Mouse (Mus musculus) layer of hippocampus, postnatal 36 days (tissue): ENCODE results near the gene Cyp2b10. TPM values are rescaled to one million over a fixed set of nuclear protein-coding genes. Genes with fewer than 3 reads are reported as not detected.
"Not testable (repeated sequence)": the region's sequence is repeated elsewhere in the genome, so short reads cannot be mapped to it uniquely, and the experiment has no call there.

Experiments used
- DNase-seq, 2 experiments: peaks; one replicate each; pipeline ENCODE4 v3.0.0; 2022
- total RNA-seq, 2 experiments: library from RNA; stranded (reverse); gene quantifications; 2 replicates each; pipeline ENCODE4 v1.2.3; 2021

The Cyp2b10 gene
- total RNA-seq, 2 experiments from 2014 or later: 0.17 to 0.33 TPM

- no peak for DNase-seq
Measured at GRCm38 (mm10) chr7:25916116-25916515, 18.7 kb downstream of the Cyp2b10 start.

DNA sequence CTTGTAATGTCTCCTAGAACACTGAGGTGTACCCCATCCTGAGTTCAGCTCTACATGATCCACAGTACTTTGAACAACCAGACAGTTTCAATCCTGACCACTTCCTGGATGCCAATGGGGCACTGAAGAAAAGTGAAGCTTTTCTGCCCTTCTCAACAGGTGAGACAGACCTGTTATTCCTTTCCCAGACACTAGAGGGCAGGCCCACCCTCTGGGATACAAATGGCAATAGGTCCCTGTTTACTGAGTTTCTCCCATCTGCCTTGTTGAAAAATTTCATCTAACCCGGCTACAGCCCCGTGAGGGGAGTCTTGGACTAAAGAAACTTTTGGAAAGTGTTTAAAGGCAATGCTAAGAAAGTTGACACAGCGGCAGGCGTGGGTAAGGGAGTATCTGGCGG is 19.9 kb downstream of the Cyp2b10 start:
- not testable (repeated sequence) for DNase-seq

DNA sequence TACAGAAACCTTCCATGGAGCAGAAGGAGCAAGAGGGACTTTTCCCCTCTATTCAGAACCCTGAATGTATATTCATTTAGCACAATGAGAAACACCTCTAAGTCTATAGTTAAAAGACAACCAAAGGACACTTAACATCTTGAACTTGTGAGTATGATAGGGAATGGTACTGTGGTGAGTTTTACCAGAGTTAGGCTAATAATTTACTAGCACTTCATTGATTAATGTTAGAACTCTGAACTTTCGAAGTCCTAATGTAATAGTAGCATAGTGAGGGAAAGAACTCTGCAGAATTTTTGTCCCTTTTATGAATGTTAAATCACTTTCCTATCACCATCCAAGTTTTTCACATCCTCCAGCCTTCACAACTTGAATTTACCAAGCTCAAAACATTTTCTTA is 22.0 kb downstream of the Cyp2b10 start:
- no peak for DNase-seq

DNA sequence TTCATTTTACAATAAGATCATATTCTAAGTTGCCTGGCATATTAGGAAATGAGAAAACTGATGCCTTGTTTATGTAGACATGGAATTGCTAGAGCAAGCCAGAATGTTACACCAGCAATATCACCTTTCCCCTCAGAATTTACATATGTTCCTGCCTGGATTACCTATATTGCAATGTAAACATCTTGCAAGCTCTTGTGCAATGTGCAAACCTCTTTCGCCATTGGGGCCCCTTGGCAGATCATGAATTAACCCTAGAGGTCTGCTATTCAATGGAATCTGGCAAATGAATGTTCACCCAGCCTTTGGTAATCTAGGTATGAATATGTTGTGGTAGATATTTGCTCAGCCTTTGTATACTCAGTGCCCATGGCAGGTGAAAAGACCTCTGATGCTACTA is 47.9 kb downstream of the Cyp2b10 start:
- no peak for DNase-seq

Other genes starting within 250 kb of the Cyp2b10 start
- gene Bckdha, start 238.6 kb upstream of the Cyp2b10 start, total RNA-seq: 10 to 100 TPM; 36.7 to 38.3 TPM
- 10 to 100 TPM; 28.6 to 28.7 TPM for gene Exosc5, start 238.5 kb upstream of the Cyp2b10 start, total RNA-seq
- gene Tmem91, start 222.5 kb upstream of the Cyp2b10 start, total RNA-seq: 10 to 100 TPM; 13.8 to 14.9 TPM
- 10 to 100 TPM; 23.9 to 24.4 TPM for gene B9d2, start 216.8 kb upstream of the Cyp2b10 start, total RNA-seq
- 1 to 10 TPM; 6.0 to 8.0 TPM for gene Tgfb1, start 210.6 kb upstream of the Cyp2b10 start, total RNA-seq
- gene Ccdc97, start 178.5 kb upstream of the Cyp2b10 start, total RNA-seq: 10 to 100 TPM; 57.4 to 64.6 TPM
- 100 to 1,000 TPM; 100 to 108 TPM for gene Hnrnpul1, start 142.9 kb upstream of the Cyp2b10 start, total RNA-seq
- gene Axl, start 108.9 kb upstream of the Cyp2b10 start, total RNA-seq: 10 to 100 TPM; 39.8 to 42.1 TPM
- 1 to 10 TPM; 1.8 to 2.3 TPM for gene Cyp2s1, start 80.7 kb upstream of the Cyp2b10 start, total RNA-seq
- gene Cyp2b13, start 163.9 kb downstream of the Cyp2b10 start, total RNA-seq: not detected